Mouse (Mus musculus): Measurements from ENCODE around the gene Defa31. TPM values are rescaled to one million over a fixed set of nuclear protein-coding genes. Genes with fewer than 3 reads are reported as not detected.
"Not testable (repeated sequence)": the region's sequence is repeated elsewhere in the genome, so short reads cannot be mapped to it uniquely, and the experiment has no call there.

The Defa31 gene
- polyA plus RNA-seq (2012; rRNA removed): not detected in 2 replicates

DNA sequence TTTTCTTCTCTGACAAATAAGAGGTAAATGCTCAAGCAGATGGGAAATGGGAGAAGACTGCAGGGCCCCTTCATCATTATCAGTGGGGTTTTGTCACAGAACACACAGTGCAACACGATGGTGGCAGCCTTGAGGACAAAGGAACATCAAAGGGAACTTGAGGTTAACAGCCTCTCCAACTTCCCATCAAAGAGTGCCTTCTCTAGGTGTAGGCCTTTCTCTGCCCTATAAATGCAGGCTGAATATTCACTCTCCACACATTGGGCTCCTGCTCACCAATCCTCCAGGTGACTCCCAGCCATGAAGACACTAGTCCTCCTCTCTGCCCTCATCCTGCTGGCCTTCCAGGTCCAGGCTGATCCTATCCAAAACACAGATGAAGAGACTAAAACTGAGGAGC, at the start of gene Defa31:
Gene Defa31, plus strand, starts transcription at position 301 of the 400 bp plus-strand sequence.
- not testable (repeated sequence) for H3K36me3 ChIP-seq (ENCODE audit: control insufficient read depth, insufficient read depth, low read length); H3K4me1 ChIP-seq (ENCODE audit: control insufficient read depth, insufficient read depth, low read length); H3K27ac ChIP-seq (ENCODE audit: control insufficient read depth, insufficient read depth, low read depth, low read length); H3K27me3 ChIP-seq (ENCODE audit: control insufficient read depth, insufficient read depth, low read length); H3K4me3 ChIP-seq (ENCODE audit: control insufficient read depth, low read depth, low read length)

- H3K4me3 ChIP-seq (ENCODE audit: control insufficient read depth, low read depth, low read length); H3K27me3 ChIP-seq (ENCODE audit: control insufficient read depth, insufficient read depth, low read length); H3K27ac ChIP-seq (ENCODE audit: control insufficient read depth, insufficient read depth, low read depth, low read length): not testable (repeated sequence)
Observed at GRCm38 (mm10) chr8:21161977-21162376, 29.4 kb upstream of the Defa31 start, which contains the start of gene Defa22. Gene Defa22 (plus strand): TSS chr8:21162277.

GRCm38 (mm10) chr8:21201261-21201660, 9.8 kb downstream of the Defa31 start, which contains the start of gene Gm15293:
Gene Gm15293 (plus strand): TSS chr8:21201561.
- not testable (repeated sequence) for H3K27me3 ChIP-seq (ENCODE audit: control insufficient read depth, insufficient read depth, low read length); H3K4me1 ChIP-seq (ENCODE audit: control insufficient read depth, insufficient read depth, low read length)

More at GRCm38 (mm10) chr8:21161977-21162376, 29.4 kb upstream of the Defa31 start, which contains the start of gene Defa22:
- H3K4me1 ChIP-seq (ENCODE audit: control insufficient read depth, insufficient read depth, low read length); H3K36me3 ChIP-seq (ENCODE audit: control insufficient read depth, insufficient read depth, low read length): not testable (repeated sequence)

More at GRCm38 (mm10) chr8:21201261-21201660, 9.8 kb downstream of the Defa31 start, which contains the start of gene Gm15293:
- H3K4me3 ChIP-seq (ENCODE audit: control insufficient read depth, low read depth, low read length); H3K27ac ChIP-seq (ENCODE audit: control insufficient read depth, insufficient read depth, low read depth, low read length); H3K36me3 ChIP-seq (ENCODE audit: control insufficient read depth, insufficient read depth, low read length): not testable (repeated sequence)

Other genes starting within 250 kb of the Defa31 start
- 14.3 TPM in 1 of 2 replicates, not detected in the other for gene AY761185, start 246.9 kb upstream of the Defa31 start, polyA plus RNA-seq (2012; rRNA removed)
- gene Defa21, start 166.1 kb upstream of the Defa31 start, polyA plus RNA-seq (2012; rRNA removed): 0.43 TPM in 1 of 2 replicates, not detected in the other
- gene Defa23, start 136.6 kb upstream of the Defa31 start, polyA plus RNA-seq (2012; rRNA removed): 0.40 and 0.47 TPM in 2 replicates
- gene Defa35, start 126.6 kb upstream of the Defa31 start, polyA plus RNA-seq (2012; rRNA removed): not detected in 2 replicates
- not detected in 2 replicates for gene Defa25, start 107.2 kb upstream of the Defa31 start, polyA plus RNA-seq (2012; rRNA removed)
- not detected in 2 replicates for gene Gm14851, start 95.6 kb upstream of the Defa31 start, polyA plus RNA-seq (2012; rRNA removed)
- gene Defa30, start 57.0 kb upstream of the Defa31 start, polyA plus RNA-seq (2012; rRNA removed): not detected in 2 replicates
- gene Defa22, start 29.3 kb upstream of the Defa31 start, polyA plus RNA-seq (2012; rRNA removed): 0.85 TPM in 1 of 2 replicates, not detected in the other
- not detected in 2 replicates for gene Gm15293, start 9.9 kb downstream of the Defa31 start, polyA plus RNA-seq (2012; rRNA removed)
- gene Gm15292, start 58.1 kb downstream of the Defa31 start, polyA plus RNA-seq (2012; rRNA removed): not detected in 2 replicates
- gene Defa27, start 123.9 kb downstream of the Defa31 start, polyA plus RNA-seq (2012; rRNA removed): not detected in 2 replicates
- gene Defa29, start 135.4 kb downstream of the Defa31 start, polyA plus RNA-seq (2012; rRNA removed): 4.2 and 7.3 TPM in 2 replicates
- gene Defa2, start 186.9 kb downstream of the Defa31 start, polyA plus RNA-seq (2012; rRNA removed): not detected in 2 replicates
- gene Defa33, start 200.2 kb downstream of the Defa31 start, polyA plus RNA-seq (2012; rRNA removed): not detected in 2 replicates
- gene Defa36, start 235.8 kb downstream of the Defa31 start, polyA plus RNA-seq (2012; rRNA removed): not detected in 2 replicates

Data from testis, adult 2 months (tissue).